Comparison of ENCODE assay signal across 35 mouse cellular contexts in genomic region chr8:84949753-84950152, GRCm38 (mm10). TPM values are rescaled to one million over a fixed set of nuclear protein-coding genes. Genes with fewer than 3 reads are reported as not detected.
DNase-seq lines count a peak whose midpoint lies in the region; ATAC-seq and TF ChIP-seq lines count a peak whose summit lies in the region.
"Had no signal": no experiment of that assay in that cellular context is flagged by ENCODE, and none has a peak within 500 bp of the region (broad histone marks: within the 10 kb centered on the region; RNA-seq: fewer than 3 reads in every experiment).

No protein-coding gene starts in this region.

- no peaks in the 10 kb centered on the region for H3K36me3 ChIP-seq in kidney, postnatal 0 days (ENCODE audit: insufficient read depth, low read length)
- H3K36me3 ChIP-seq in kidney, adult 2 months (ENCODE audit: control insufficient read depth, insufficient read depth, low read length), result no peaks in the 10 kb centered on the region
- no peaks in the 10 kb centered on the region for H3K36me3 ChIP-seq in midbrain, embryonic 10.5 days
- H3K36me3 ChIP-seq in midbrain, embryonic 15.5 days (replicated peaks), result no peaks in the 10 kb centered on the region
- H3K36me3 ChIP-seq: embryonic facial prominence, embryonic 10.5 days; embryonic facial prominence, embryonic 13.5 days; forebrain, embryonic 12.5 days; forebrain, embryonic 15.5 days; heart, embryonic 10.5 days; heart, embryonic 13.5 days had no signal

- H3K9me3 ChIP-seq in kidney, postnatal 0 days (replicated peaks; ENCODE audit: low read length), result no peaks in the 10 kb centered on the region
- H3K9me3 ChIP-seq in midbrain, embryonic 10.5 days (replicated peaks), result no peaks in the 10 kb centered on the region
- H3K9me3 ChIP-seq in midbrain, embryonic 15.5 days, result no peaks in the 10 kb centered on the region
- H3K9me3 ChIP-seq: embryonic facial prominence, embryonic 10.5 days; embryonic facial prominence, embryonic 13.5 days; forebrain, embryonic 12.5 days; forebrain, embryonic 15.5 days; heart, embryonic 10.5 days; heart, embryonic 13.5 days had no signal

- TF ChIP-seq POLR2A in kidney, adult 2 months (IDR thresholded peaks at IDR 0.05; ENCODE audit: low read depth, low read length), result no peak

- TF ChIP-seq CTCF in kidney, postnatal 0 days (IDR thresholded peaks at IDR 0.05; ENCODE audit: low read depth), result 0 out of 2 replicates have a peak, but pooled peaks have one; percentile 4
- no peak for TF ChIP-seq CTCF in kidney, adult 2 months (conservative IDR thresholded peaks at IDR 0.05; ENCODE audit: insufficient read depth, insufficient read length, low read depth, low read length)

- no peak overlapping the region for H3K9ac ChIP-seq in kidney, postnatal 0 days (ENCODE audit: low read depth, low read length)
- H3K9ac ChIP-seq in midbrain, embryonic 15.5 days, result no peak overlapping the region
- H3K9ac ChIP-seq: embryonic facial prominence, embryonic 13.5 days; forebrain, embryonic 12.5 days; forebrain, embryonic 15.5 days; heart, embryonic 13.5 days; hindbrain, embryonic 14.5 days had no signal

- WGBS in kidney, postnatal 0 days, result 22% methylated on average over 12 of the region's 12 CpGs
- WGBS in kidney, adult 2 months, result 16% methylated on average over 12 of the region's 12 CpGs
- WGBS in midbrain, embryonic 10.5 days, result 19% methylated on average over 12 of the region's 12 CpGs
- 18% methylated on average over 12 of the region's 12 CpGs for WGBS in midbrain, embryonic 15.5 days

- no peak overlapping the region for H3K4me3 ChIP-seq in kidney, postnatal 0 days (replicated peaks; ENCODE audit: low read depth, low read length)
- H3K4me3 ChIP-seq in kidney, adult 2 months (ENCODE audit: insufficient read depth, low read depth, low read length), result no peak overlapping the region
- peak overlapping the region; percentile 2; the same call in 1 of the 2 replicates for H3K4me3 ChIP-seq in midbrain, embryonic 10.5 days
- H3K4me3 ChIP-seq in midbrain, embryonic 15.5 days, result no peak overlapping the region
- H3K4me3 ChIP-seq: embryonic facial prominence, embryonic 10.5 days; embryonic facial prominence, embryonic 13.5 days; erythroblast, embryonic 14.5 days; forebrain, embryonic 12.5 days; forebrain, embryonic 15.5 days; heart, adult 2 months; heart, embryonic 10.5 days; heart, embryonic 13.5 days had no signal

- no peak for ATAC-seq in kidney, postnatal 0 days (replicated peaks; ENCODE audit: low FRiP score, low read depth)
- ATAC-seq in midbrain, embryonic 15.5 days (replicated peaks), result no peak
- ATAC-seq: forebrain, embryonic 15.5 days; hindbrain, postnatal 0 days had no signal

- 0 out of 2 replicates have a peak, but pooled peaks cover 6% of the 10 kb centered on the region for H3K4me1 ChIP-seq in kidney, postnatal 0 days (replicated peaks; ENCODE audit: insufficient read depth, low read length)
- no peaks in the 10 kb centered on the region for H3K4me1 ChIP-seq in kidney, adult 2 months (ENCODE audit: control insufficient read depth, insufficient read depth, low read length)
- H3K4me1 ChIP-seq in midbrain, embryonic 10.5 days, result peaks cover 38% of the 10 kb centered on the region
- H3K4me1 ChIP-seq in midbrain, embryonic 15.5 days, result peaks cover 22% of the 10 kb centered on the region

- H3K27ac ChIP-seq in kidney, postnatal 0 days, result no peak overlapping the region
- H3K27ac ChIP-seq in kidney, adult 2 months (ENCODE audit: insufficient read depth, low read depth, low read length), result no peak overlapping the region
- no peak overlapping the region for H3K27ac ChIP-seq in midbrain, embryonic 10.5 days (replicated peaks)
- H3K27ac ChIP-seq in midbrain, embryonic 15.5 days, result no peak overlapping the region
- H3K27ac ChIP-seq: embryonic facial prominence, embryonic 10.5 days; embryonic facial prominence, embryonic 13.5 days; forebrain, embryonic 12.5 days; forebrain, embryonic 15.5 days; heart, adult 2 months; heart, embryonic 10.5 days; heart, embryonic 13.5 days; hindbrain, embryonic 14.5 days; hindbrain, postnatal 0 days had no signal

- H3K27me3 ChIP-seq in kidney, postnatal 0 days (ENCODE audit: insufficient read depth, low read length), result peaks cover 42% of the 10 kb centered on the region
- H3K27me3 ChIP-seq in kidney, adult 2 months (replicated peaks; ENCODE audit: control insufficient read depth, insufficient read depth, low read length), result peaks cover 4% of the 10 kb centered on the region
- peaks cover 87% of the 10 kb centered on the region for H3K27me3 ChIP-seq in midbrain, embryonic 10.5 days (ENCODE audit: low read depth, poor library complexity, severe bottlenecking)
- peaks cover 21% of the 10 kb centered on the region for H3K27me3 ChIP-seq in midbrain, embryonic 15.5 days (replicated peaks)

- H3K4me2 ChIP-seq in kidney, postnatal 0 days (ENCODE audit: low read length), result no peak overlapping the region
- no peak overlapping the region for H3K4me2 ChIP-seq in midbrain, embryonic 15.5 days
- H3K4me2 ChIP-seq: embryonic facial prominence, embryonic 13.5 days; forebrain, embryonic 12.5 days; forebrain, embryonic 15.5 days; heart, embryonic 13.5 days; hindbrain, embryonic 14.5 days had no signal

- no peak for DNase-seq in kidney, postnatal 0 days (ENCODE audit: low spot score)
- no peak for DNase-seq in kidney, adult 2 months
- DNase-seq in midbrain, embryonic 10.5 days (ENCODE audit: low spot score), result no peak
- peak; percentile 27 to 33 for DNase-seq in B cell, adult 2 months
- DNase-seq in R1 (ENCODE audit: low read depth, low spot score), result peak; percentile 64
- DNase-seq in neural tube, embryonic 10.5 days (ENCODE audit: extremely low spot score, low spot score), result no peak
- no peak for DNase-seq in left cerebral cortex, postnatal 14 days (ENCODE audit: low spot score in 2 of 2)
- DNase-seq: adrenal gland, adult 8-10 months; adrenal gland, postnatal 25 days; cerebellum, adult 11-12 months; cerebellum, adult 8-10 months; cerebellum, postnatal 10 days; cerebellum, postnatal 36 days; embryo, embryonic 11 days; gastrocnemius, postnatal 25 days; heart, adult 2 months; heart, postnatal 14 days; heart, postnatal 4 days had no signal

- intact Hi-C loops in left cerebral cortex, postnatal 14 days (cut with DNase I), result no loop called here

RNA-seq across cellular contexts. Expression of gene Rtbdn, which starts 3.0 kb away (rescaled TPM):
- 0.09 TPM in 1 of 2 replicates, not detected in the other for polyA plus RNA-seq in kidney, postnatal 0 days (2015; fragmentation: Nextera tagmentation; extraction: Ambion mirVana)
- polyA plus RNA-seq in kidney, adult 2 months (2012; rRNA removed), result not detected in 2 replicates
- polyA plus RNA-seq in midbrain, embryonic 10.5 days (2016; fragmentation: Nextera tagmentation; extraction: Ambion mirVana), result 0.62 and 1.2 TPM in 2 replicates
- polyA plus RNA-seq in midbrain, embryonic 15.5 days (2015; fragmentation: Nextera tagmentation; extraction: Ambion mirVana), result 2.8 and 3.4 TPM in 2 replicates
- 1 to 10 TPM; 1.6 to 2.1 TPM for total RNA-seq in left cerebral cortex, postnatal 14 days (2021)
- total RNA-seq: adrenal gland, postnatal 25 days; gastrocnemius, adult 8-10 months; gastrocnemius, postnatal 25 days; heart, adult 2 months; heart, postnatal 14 days; heart, postnatal 4 days had no signal
- polyA plus RNA-seq: erythroblast, embryonic 14.5 days; gonadal fat pad, adult 2 months; heart, adult 2 months had no signal

RNA-seq across cellular contexts. Expression of gene Mast1, which starts 12.6 kb away (rescaled TPM):
- 0.04 and 0.08 TPM in 2 replicates for polyA plus RNA-seq in kidney, postnatal 0 days (2015; fragmentation: Nextera tagmentation; extraction: Ambion mirVana)
- 0.18 and 0.38 TPM in 2 replicates for polyA plus RNA-seq in kidney, adult 2 months (2012; rRNA removed)
- polyA plus RNA-seq in midbrain, embryonic 10.5 days (2016; fragmentation: Nextera tagmentation; extraction: Ambion mirVana), result 3.2 and 8.4 TPM in 2 replicates
- polyA plus RNA-seq in midbrain, embryonic 15.5 days (2015; fragmentation: Nextera tagmentation; extraction: Ambion mirVana), result 76.2 and 84.8 TPM in 2 replicates
- 100 to 1,000 TPM; 139 to 146 TPM for total RNA-seq in left cerebral cortex, postnatal 14 days (2021)
- total RNA-seq: gastrocnemius, postnatal 25 days; heart, postnatal 14 days had no signal

RNA-seq across cellular contexts. Expression of gene Gm49661, which starts 19.5 kb away (rescaled TPM):
- polyA plus RNA-seq in kidney, postnatal 0 days (2015; fragmentation: Nextera tagmentation; extraction: Ambion mirVana), result not detected in 2 replicates
- polyA plus RNA-seq in kidney, adult 2 months (2012; rRNA removed), result not detected in 2 replicates
- polyA plus RNA-seq in midbrain, embryonic 10.5 days (2016; fragmentation: Nextera tagmentation; extraction: Ambion mirVana), result not detected in 2 replicates
- not detected in 2 replicates for polyA plus RNA-seq in midbrain, embryonic 15.5 days (2015; fragmentation: Nextera tagmentation; extraction: Ambion mirVana)
- total RNA-seq in left cerebral cortex, postnatal 14 days (2021), result not detected
- total RNA-seq: ES-E14; gastrocnemius, postnatal 25 days; hindbrain, postnatal 0 days had no signal
- polyA plus RNA-seq: brain, embryonic 14.5 days; cortical plate, adult 2 months; embryonic facial prominence, embryonic 10.5 days; embryonic facial prominence, embryonic 13.5 days; erythroblast, embryonic 14.5 days; forebrain, embryonic 12.5 days; forebrain, embryonic 15.5 days; heart, adult 2 months; heart, embryonic 10.5 days; heart, embryonic 13.5 days; heart, embryonic 16.5 days; hindbrain, embryonic 11.5 days; hindbrain, embryonic 14.5 days; hindbrain, postnatal 0 days had no signal

RNA-seq across cellular contexts. Expression of gene Prdx2, which starts 19.6 kb away (rescaled TPM):
- 729 and 747 TPM in 2 replicates for polyA plus RNA-seq in kidney, postnatal 0 days (2015; fragmentation: Nextera tagmentation; extraction: Ambion mirVana)
- polyA plus RNA-seq in kidney, adult 2 months (2012; rRNA removed), result 304 and 376 TPM in 2 replicates
- 1,203 and 1,278 TPM in 2 replicates for polyA plus RNA-seq in midbrain, embryonic 10.5 days (2016; fragmentation: Nextera tagmentation; extraction: Ambion mirVana)
- polyA plus RNA-seq in midbrain, embryonic 15.5 days (2015; fragmentation: Nextera tagmentation; extraction: Ambion mirVana), result 1,276 and 1,344 TPM in 2 replicates
- 100 to 1,000 TPM; 402 to 429 TPM for total RNA-seq in left cerebral cortex, postnatal 14 days (2021)

RNA-seq across cellular contexts. Expression of gene Rnaseh2a, which starts 19.8 kb away (rescaled TPM):
- polyA plus RNA-seq in kidney, postnatal 0 days (2015; fragmentation: Nextera tagmentation; extraction: Ambion mirVana), result 101 and 103 TPM in 2 replicates
- polyA plus RNA-seq in kidney, adult 2 months (2012; rRNA removed), result 29.4 and 34.4 TPM in 2 replicates
- 136 and 158 TPM in 2 replicates for polyA plus RNA-seq in midbrain, embryonic 10.5 days (2016; fragmentation: Nextera tagmentation; extraction: Ambion mirVana)
- 54.2 and 54.7 TPM in 2 replicates for polyA plus RNA-seq in midbrain, embryonic 15.5 days (2015; fragmentation: Nextera tagmentation; extraction: Ambion mirVana)
- 10 to 100 TPM; 38.1 to 52.0 TPM for total RNA-seq in left cerebral cortex, postnatal 14 days (2021)

Comparison
In these comparisons a context has a peak if more than half of its experiments do, and no peak if none do; other contexts are left out.
1. DNase-seq: peak in B cell, adult 2 months (2 of 2) and R1 (single experiment); none in kidney, postnatal 0 days (single experiment), kidney, adult 2 months (single experiment), midbrain, embryonic 10.5 days (single experiment), neural tube, embryonic 10.5 days (single experiment) and left cerebral cortex, postnatal 14 days (0 of 2).